Mouse (Mus musculus) layer of hippocampus, adult 8-10 months (tissue): ENCODE measurements around the gene Clcnka. TPM values are rescaled to one million over a fixed set of nuclear protein-coding genes. Genes with fewer than 3 reads are reported as not detected.

Experiments used
- DNase-seq, 2 experiments: peaks; one replicate each; pipeline ENCODE4 v3.0.0; 2022; ENCODE audit warnings: low spot score in 2 of 2
- microRNA-seq, 2 experiments: library from miRNA; unstranded; fragments of <30 nt; microRNA quantifications; one replicate each; pipeline ENCODE4 v1.2.0; 2022
- total RNA-seq, 4 experiments: library from RNA; stranded (reverse); gene quantifications; 2 replicates each; pipeline ENCODE4 v1.2.4; 2022

Gene Clcnka
- total RNA-seq, 4 experiments from 2014 or later, result not detected

- DNase-seq, result no peak
Measured at GRCm38 (mm10) chr4:141334695-141335094, 63.8 kb downstream of the Clcnka start.

Small RNA genes lying within 50 kb of the gene (microRNA-seq; reads per million reads assigned to microRNA genes)
- gene Gm25690, result 0 reads per million in 2 experiments

Other genes starting within 250 kb of the Clcnka start
- 1 to 10 TPM; 2.8 to 5.2 (median 3.4) TPM for gene Rsg1, start 184.8 kb downstream of the Clcnka start, total RNA-seq
- gene Arhgef19, start 159.2 kb downstream of the Clcnka start, total RNA-seq, result 10 to 100 TPM; 17.8 to 23.3 (median 21.1) TPM
- gene Epha2, start 97.5 kb downstream of the Clcnka start, total RNA-seq, result 1 to 10 TPM; 1.3 to 2.7 (median 2.2) TPM
- gene Fam131c, start 30.5 kb downstream of the Clcnka start, total RNA-seq, result 1 to 10 TPM; 2.4 to 3.6 (median 2.8) TPM
- not detected for gene Clcnkb, start 17.3 kb upstream of the Clcnka start, total RNA-seq
- gene Hspb7, start 22.1 kb upstream of the Clcnka start, total RNA-seq, result under 1 TPM in 1 of 4 experiments, not detected in 3; 0.33 TPM
- gene Srarp, start 37.4 kb upstream of the Clcnka start, total RNA-seq, result 1 to 10 TPM; 3.4 to 4.9 (median 3.6) TPM
- gene Zbtb17, start 45.9 kb upstream of the Clcnka start, total RNA-seq, result 10 to 100 TPM; 27.6 to 35.4 (median 30.4) TPM
- gene Spen, start 139.9 kb upstream of the Clcnka start, total RNA-seq, result 10 to 100 TPM; 59.2 to 67.9 (median 66.9) TPM
- gene Fblim1, start 207.4 kb upstream of the Clcnka start, total RNA-seq, result 1 to 10 TPM in 2 of 4 experiments, under 1 TPM in 2; 0.39 to 4.4 (median 1.9) TPM
- gene Tmem82, start 219.9 kb upstream of the Clcnka start, total RNA-seq, result under 1 TPM; 0.47 to 0.87 (median 0.54) TPM
- gene Slc25a34, start 225.1 kb upstream of the Clcnka start, total RNA-seq, result 1 to 10 TPM; 2.9 to 4.5 (median 3.8) TPM